Mouse (Mus musculus): ENCODE measurements around the gene Tnfrsf13b. TPM values are rescaled to one million over a fixed set of nuclear protein-coding genes. Genes with fewer than 3 reads are reported as not detected.
"Not testable (repeated sequence)": the region's sequence is repeated elsewhere in the genome, so short reads cannot be mapped to it uniquely, and the experiment has no call there.

Tnfrsf13b gene
- polyA plus RNA-seq, 1 experiment from 2014 or later: 2.0 TPM

GRCm38 (mm10) chr11:61174821-61175658 is 48.5 kb downstream of the Tnfrsf13b start, which contains the start of gene Usp22:
Gene Usp22, minus strand, starts transcription at chr11:61175055.
- under 1% methylated on average over 63 of the region's 69 CpGs for WGBS
- ATAC-seq: peak; percentile 98
- H3K9me3 ChIP-seq (ENCODE audit: control insufficient read depth, low read length): no peaks in the 10 kb centered on the region
- H3K4me2 ChIP-seq (ENCODE audit: low read length): peak within 1 kb of the TSS; percentile 71
- peak within 1 kb of the TSS; percentile 96 for H3K4me3 ChIP-seq (ENCODE audit: low read length)
- peak within 1 kb of the TSS; percentile 100 for H3K9ac ChIP-seq (ENCODE audit: low read depth, low read length)
- H3K36me3 ChIP-seq (ENCODE audit: control insufficient read depth, insufficient read depth, low read length): no peaks in the 10 kb centered on the region
- H3K27me3 ChIP-seq (replicated peaks; ENCODE audit: control insufficient read depth, insufficient read depth, low read length): no peaks in the 10 kb centered on the region
- H3K27ac ChIP-seq (ENCODE audit: low read depth, low read length): peak within 1 kb of the TSS; percentile 98
- H3K4me1 ChIP-seq (ENCODE audit: control insufficient read depth, insufficient read depth, low read depth, low read length): peaks cover 35% of the 10 kb centered on the region

GRCm38 (mm10) chr11:61175778-61176177 is 49.2 kb downstream of the Tnfrsf13b start:
- Histone ChIP-seq H3K9me3 (ENCODE audit: control insufficient read depth, low read length) (no peaks in the 10 kb centered on the region), H3K27me3 (replicated peaks; ENCODE audit: control insufficient read depth, insufficient read depth, low read length) (no peaks in the 10 kb centered on the region), H3K4me1 (ENCODE audit: control insufficient read depth, insufficient read depth, low read depth, low read length) (peaks cover 28% of the 10 kb centered on the region), H3K4me3 (ENCODE audit: low read length) (no peak overlapping the region), H3K36me3 (ENCODE audit: control insufficient read depth, insufficient read depth, low read length) (no peaks in the 10 kb centered on the region), H3K4me2 (ENCODE audit: low read length) (peak overlapping the region; percentile 56), H3K27ac (ENCODE audit: low read depth, low read length) (peak overlapping the region; percentile 80), H3K9ac (ENCODE audit: low read depth, low read length) (no peak overlapping the region)
- ATAC-seq: no peak
- WGBS: 60% methylated on average over 5 of the region's 5 CpGs

GRCm38 (mm10) chr11:61176321-61176720 is 49.8 kb downstream of the Tnfrsf13b start:
- Histone ChIP-seq H3K27me3 (replicated peaks; ENCODE audit: control insufficient read depth, insufficient read depth, low read length) (no peaks in the 10 kb centered on the region), H3K4me2 (ENCODE audit: low read length) (peak overlapping the region; percentile 56; the same call in 1 of the 2 replicates), H3K9me3 (ENCODE audit: control insufficient read depth, low read length) (no peaks in the 10 kb centered on the region), H3K9ac (ENCODE audit: low read depth, low read length) (no peak overlapping the region), H3K4me1 (ENCODE audit: control insufficient read depth, insufficient read depth, low read depth, low read length) (peaks cover 22% of the 10 kb centered on the region), H3K27ac (ENCODE audit: low read depth, low read length) (peak overlapping the region; percentile 75), H3K36me3 (ENCODE audit: control insufficient read depth, insufficient read depth, low read length) (no peaks in the 10 kb centered on the region), H3K4me3 (ENCODE audit: low read length) (no peak overlapping the region)
- no peak for ATAC-seq
- 87% methylated on average over 1 of the region's 1 CpGs for WGBS

- Histone ChIP-seq H3K4me3 (ENCODE audit: low read length) (no peak overlapping the region), H3K9me3 (ENCODE audit: control insufficient read depth, low read length) (no peaks in the 10 kb centered on the region), H3K27ac (ENCODE audit: low read depth, low read length) (no peak overlapping the region), H3K4me2 (ENCODE audit: low read length) (no peak overlapping the region), H3K27me3 (replicated peaks; ENCODE audit: control insufficient read depth, insufficient read depth, low read length) (no peaks in the 10 kb centered on the region), H3K9ac (ENCODE audit: low read depth, low read length) (no peak overlapping the region), H3K36me3 (ENCODE audit: control insufficient read depth, insufficient read depth, low read length) (no peaks in the 10 kb centered on the region), H3K4me1 (ENCODE audit: control insufficient read depth, insufficient read depth, low read depth, low read length) (peaks cover 3% of the 10 kb centered on the region; the same call in 1 of the 2 replicates)
- ATAC-seq: no peak
- 53% methylated on average over 3 of the region's 3 CpGs for WGBS
Observed at GRCm38 (mm10) chr11:61180361-61180760, 53.8 kb downstream of the Tnfrsf13b start.

- no peaks in the 10 kb centered on the region for H3K4me1 ChIP-seq (ENCODE audit: control insufficient read depth, insufficient read depth, low read depth, low read length)
- no peak overlapping the region for H3K4me2 ChIP-seq (ENCODE audit: low read length)
- H3K27me3 ChIP-seq (replicated peaks; ENCODE audit: control insufficient read depth, insufficient read depth, low read length): no peaks in the 10 kb centered on the region
- no peak overlapping the region for H3K9ac ChIP-seq (ENCODE audit: low read depth, low read length)
- no peaks in the 10 kb centered on the region for H3K9me3 ChIP-seq (ENCODE audit: control insufficient read depth, low read length)
- H3K27ac ChIP-seq (ENCODE audit: low read depth, low read length): no peak overlapping the region
- no peak overlapping the region for H3K4me3 ChIP-seq (ENCODE audit: low read length)
- H3K36me3 ChIP-seq (ENCODE audit: control insufficient read depth, insufficient read depth, low read length): no peaks in the 10 kb centered on the region
- no peak for ATAC-seq
Observed at GRCm38 (mm10) chr11:61181624-61182023, 55.1 kb downstream of the Tnfrsf13b start.

- H3K4me3 ChIP-seq (ENCODE audit: low read length): no peak overlapping the region
- no peaks in the 10 kb centered on the region for H3K9me3 ChIP-seq (ENCODE audit: control insufficient read depth, low read length)
- no peak overlapping the region for H3K9ac ChIP-seq (ENCODE audit: low read depth, low read length)
- no peak overlapping the region for H3K4me2 ChIP-seq (ENCODE audit: low read length)
- no peak overlapping the region for H3K27ac ChIP-seq (ENCODE audit: low read depth, low read length)
- no peaks in the 10 kb centered on the region for H3K4me1 ChIP-seq (ENCODE audit: control insufficient read depth, insufficient read depth, low read depth, low read length)
- H3K27me3 ChIP-seq (replicated peaks; ENCODE audit: control insufficient read depth, insufficient read depth, low read length): no peaks in the 10 kb centered on the region
- WGBS: 83% methylated on average over 1 of the region's 1 CpGs
- ATAC-seq: no peak
- no peaks in the 10 kb centered on the region for H3K36me3 ChIP-seq (ENCODE audit: control insufficient read depth, insufficient read depth, low read length)
Observed at GRCm38 (mm10) chr11:61183820-61184219, 57.3 kb downstream of the Tnfrsf13b start.

- 36% methylated on average over 2 of the region's 2 CpGs for WGBS
- no peak for ATAC-seq
- no peak overlapping the region; the same call in 1 of the 2 replicates for H3K9ac ChIP-seq (ENCODE audit: low read depth, low read length)
- no peak overlapping the region for H3K4me2 ChIP-seq (ENCODE audit: low read length)
- no peaks in the 10 kb centered on the region for H3K27me3 ChIP-seq (replicated peaks; ENCODE audit: control insufficient read depth, insufficient read depth, low read length)
- H3K36me3 ChIP-seq (ENCODE audit: control insufficient read depth, insufficient read depth, low read length): no peaks in the 10 kb centered on the region
- H3K9me3 ChIP-seq (ENCODE audit: control insufficient read depth, low read length): no peaks in the 10 kb centered on the region
- H3K27ac ChIP-seq (ENCODE audit: low read depth, low read length): no peak overlapping the region
- no peaks in the 10 kb centered on the region for H3K4me1 ChIP-seq (ENCODE audit: control insufficient read depth, insufficient read depth, low read depth, low read length)
- no peak overlapping the region for H3K4me3 ChIP-seq (ENCODE audit: low read length)
Observed at GRCm38 (mm10) chr11:61190776-61191175, 64.2 kb downstream of the Tnfrsf13b start.

- not testable (repeated sequence) for H3K9ac ChIP-seq (ENCODE audit: low read depth, low read length); H3K4me3 ChIP-seq (ENCODE audit: low read length); H3K36me3 ChIP-seq (ENCODE audit: control insufficient read depth, insufficient read depth, low read length); H3K4me2 ChIP-seq (ENCODE audit: low read length); H3K27me3 ChIP-seq (replicated peaks; ENCODE audit: control insufficient read depth, insufficient read depth, low read length); H3K9me3 ChIP-seq (ENCODE audit: control insufficient read depth, low read length); H3K4me1 ChIP-seq (ENCODE audit: control insufficient read depth, insufficient read depth, low read depth, low read length); ATAC-seq; H3K27ac ChIP-seq (ENCODE audit: low read depth, low read length)
- 89% methylated on average over 7 of the region's 10 CpGs for WGBS
Observed at GRCm38 (mm10) chr11:61192123-61192522, 65.6 kb downstream of the Tnfrsf13b start.

- no peaks in the 10 kb centered on the region for H3K4me1 ChIP-seq (ENCODE audit: control insufficient read depth, insufficient read depth, low read depth, low read length)
- no peaks in the 10 kb centered on the region for H3K9me3 ChIP-seq (ENCODE audit: control insufficient read depth, low read length)
- no peak overlapping the region for H3K27ac ChIP-seq (ENCODE audit: low read depth, low read length)
- no peak overlapping the region for H3K9ac ChIP-seq (ENCODE audit: low read depth, low read length)
- 100% methylated on average over 2 of the region's 2 CpGs for WGBS
- no peak overlapping the region for H3K4me2 ChIP-seq (ENCODE audit: low read length)
- no peaks in the 10 kb centered on the region for H3K36me3 ChIP-seq (ENCODE audit: control insufficient read depth, insufficient read depth, low read length)
- ATAC-seq: no peak
- H3K27me3 ChIP-seq (replicated peaks; ENCODE audit: control insufficient read depth, insufficient read depth, low read length): no peaks in the 10 kb centered on the region
- H3K4me3 ChIP-seq (ENCODE audit: low read length): no peak overlapping the region
Observed at GRCm38 (mm10) chr11:61192779-61193178, 66.2 kb downstream of the Tnfrsf13b start.
